Mouse (Mus musculus): Measurements from ENCODE around the gene Ntf3.

Ntf3 gene

GRCm38 (mm10) chr6:126166548-126167207 lies at the start of gene Ntf3:
Gene Ntf3 (minus strand): TSS chr6:126166910.
- DNase-seq (ENCODE audit: low spot score in 2 of 2), result no peak

GRCm38 (mm10) chr6:126213330-126213729 lies 46.6 kb upstream of the Ntf3 start:
- DNase-seq (ENCODE audit: low spot score in 2 of 2), result no peak

GRCm38 (mm10) chr6:126203366-126203765 lies 36.7 kb upstream of the Ntf3 start:
- DNase-seq (ENCODE audit: low spot score in 2 of 2), result no peak

- no peak for DNase-seq (ENCODE audit: low spot score in 2 of 2)
Measured at GRCm38 (mm10) chr6:126202959-126203358, 36.2 kb upstream of the Ntf3 start.

GRCm38 (mm10) chr6:126201721-126202120 lies 35.0 kb upstream of the Ntf3 start:
- DNase-seq (ENCODE audit: low spot score in 2 of 2), result no peak

- no peak for DNase-seq (ENCODE audit: low spot score in 2 of 2)
Measured at GRCm38 (mm10) chr6:126199916-126200315, 33.2 kb upstream of the Ntf3 start.

- no peak for DNase-seq (ENCODE audit: low spot score in 2 of 2)
Measured at GRCm38 (mm10) chr6:126194760-126195159, 28.1 kb upstream of the Ntf3 start.

GRCm38 (mm10) chr6:126190218-126190871 lies 23.6 kb upstream of the Ntf3 start:
- no peak for DNase-seq (ENCODE audit: low spot score in 2 of 2)

GRCm38 (mm10) chr6:126187400-126187799 lies 20.7 kb upstream of the Ntf3 start:
- no peak for DNase-seq (ENCODE audit: low spot score in 2 of 2)

GRCm38 (mm10) chr6:126186116-126186515 lies 19.4 kb upstream of the Ntf3 start:
- no peak for DNase-seq (ENCODE audit: low spot score in 2 of 2)

GRCm38 (mm10) chr6:126172071-126172470 lies 5.4 kb upstream of the Ntf3 start:
- DNase-seq (ENCODE audit: low spot score in 2 of 2), result no peak

GRCm38 (mm10) chr6:126170772-126171171 lies 4.1 kb upstream of the Ntf3 start:
- DNase-seq (ENCODE audit: low spot score in 2 of 2), result no peak

GRCm38 (mm10) chr6:126167731-126168130 lies 1.0 kb upstream of the Ntf3 start:
- no peak for DNase-seq (ENCODE audit: low spot score in 2 of 2)

GRCm38 (mm10) chr6:126167208-126167590 lies 489 bp upstream of the Ntf3 start:
- DNase-seq (ENCODE audit: low spot score in 2 of 2), result no peak

- DNase-seq (ENCODE audit: low spot score in 2 of 2), result no peak
Measured at GRCm38 (mm10) chr6:126165591-126166155, 1.0 kb downstream of the Ntf3 start.

- DNase-seq (ENCODE audit: low spot score in 2 of 2), result no peak
Measured at GRCm38 (mm10) chr6:126164781-126165180, 1.9 kb downstream of the Ntf3 start.

GRCm38 (mm10) chr6:126163861-126164755 lies 2.6 kb downstream of the Ntf3 start:
- no peak for DNase-seq (ENCODE audit: low spot score in 2 of 2)

GRCm38 (mm10) chr6:126163181-126163621 lies 3.5 kb downstream of the Ntf3 start:
- DNase-seq (ENCODE audit: low spot score in 2 of 2), result no peak

- DNase-seq (ENCODE audit: low spot score in 2 of 2), result no peak
Measured at GRCm38 (mm10) chr6:126162351-126162758, 4.4 kb downstream of the Ntf3 start.

- no peak for DNase-seq (ENCODE audit: low spot score in 2 of 2)
Measured at GRCm38 (mm10) chr6:126161571-126162340, 5.0 kb downstream of the Ntf3 start.

- no peak for DNase-seq (ENCODE audit: low spot score in 2 of 2)
Measured at GRCm38 (mm10) chr6:126160067-126160411, 6.7 kb downstream of the Ntf3 start.
